Mouse (Mus musculus): ENCODE data around the gene Chka.

GRCm38 (mm10) chr19:3805526-3805925 lies 46.0 kb upstream of the Chka start:
- TF ChIP-seq EP300 (IDR thresholded peaks at IDR 0.05): no peak
- no peak for TF ChIP-seq CTCF (IDR thresholded peaks at IDR 0.05)
